Mouse (Mus musculus): ENCODE measurements around the gene Npb. TPM values are rescaled to one million over a fixed set of nuclear protein-coding genes. Genes with fewer than 3 reads are reported as not detected.
"Not testable (repeated sequence)": the region's sequence is repeated elsewhere in the genome, so short reads cannot be mapped to it uniquely, and the experiment has no call there.

Gene Npb
- polyA plus RNA-seq, 1 experiment from 2014 or later = 13.6 TPM

DNA sequence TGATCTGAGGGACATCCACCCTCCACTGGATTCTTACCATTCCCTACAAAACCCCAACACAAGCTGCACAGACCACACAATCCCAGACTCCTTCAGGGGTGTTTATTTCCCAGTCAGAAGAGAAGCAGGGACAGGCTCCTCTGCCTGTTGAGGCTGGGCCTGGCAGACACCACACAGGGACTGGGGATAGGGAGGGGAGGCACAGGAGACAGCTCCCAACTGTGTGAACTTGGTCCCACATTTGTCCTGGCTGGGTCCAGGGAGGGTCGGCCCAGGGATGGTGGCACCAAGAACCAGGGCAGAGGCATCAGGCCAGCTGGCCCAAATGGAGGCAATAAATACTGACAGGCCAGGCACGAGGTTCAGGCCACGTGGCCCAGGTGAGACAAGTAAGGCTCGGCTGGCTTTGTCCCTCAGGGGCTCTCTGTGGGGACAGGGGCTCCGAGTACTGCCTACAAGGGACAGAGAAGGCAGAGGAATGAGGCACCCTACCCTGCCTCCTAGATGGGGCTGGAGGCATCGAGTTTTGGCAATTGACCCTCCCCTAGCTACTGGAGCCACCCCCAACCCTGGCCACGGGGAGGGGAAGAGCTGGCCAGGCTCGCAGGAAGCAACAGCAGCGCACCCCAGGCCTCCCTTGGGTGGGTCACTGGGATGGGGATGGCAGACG, 30.1 kb upstream of the Npb start:
- Histone ChIP-seq H3K9me3 (replicated peaks; ENCODE audit: control insufficient read depth, low read length) (no peaks in the 10 kb centered on the region), H3K36me3 (ENCODE audit: control insufficient read depth, insufficient read depth) (peaks cover 22% of the 10 kb centered on the region), H3K4me3 (ENCODE audit: low read length) (no peak overlapping the region), H3K27me3 (ENCODE audit: control insufficient read depth, insufficient read depth, low read length) (no peaks in the 10 kb centered on the region), H3K4me2 (ENCODE audit: low read depth, low read length) (no peak overlapping the region), H3K9ac (ENCODE audit: low read length) (no peak overlapping the region), H3K4me1 (ENCODE audit: control insufficient read depth, insufficient read depth, low read length) (peaks cover 29% of the 10 kb centered on the region), H3K27ac (ENCODE audit: low read length) (no peak overlapping the region)
- 78% methylated on average over 10 of the region's 10 CpGs for WGBS
- ATAC-seq (replicated peaks; ENCODE audit: extremely low read depth, insufficient read depth, low FRiP score) = no peak

DNA sequence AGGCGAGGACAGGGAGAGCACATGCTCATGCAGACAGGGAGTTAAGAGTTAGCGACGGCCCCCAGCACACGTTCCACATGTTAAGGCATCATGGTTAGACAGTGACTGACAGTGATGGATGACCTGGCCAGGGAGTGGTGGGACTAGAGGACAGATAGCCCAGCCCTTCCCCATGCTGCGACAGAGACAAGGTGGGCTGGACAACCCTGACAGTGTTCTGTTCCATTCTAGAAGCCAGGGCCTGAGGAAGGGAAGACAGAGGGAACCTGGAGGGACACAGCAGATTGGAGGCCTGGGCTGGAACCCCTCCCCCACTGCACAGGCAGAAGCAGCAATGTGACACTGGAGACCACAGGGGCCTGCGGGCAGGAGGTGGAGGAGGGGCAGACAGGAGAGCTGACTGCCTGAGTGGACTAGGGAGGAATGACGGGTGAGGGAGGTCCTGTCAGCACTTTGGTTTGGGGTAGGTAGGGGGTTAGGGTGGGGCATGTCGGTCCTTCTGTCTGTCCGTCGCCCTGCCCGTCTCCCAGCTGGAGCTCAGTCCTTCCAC, 29.5 kb upstream of the Npb start:
- Histone ChIP-seq H3K4me3 (ENCODE audit: low read length) (no peak overlapping the region), H3K36me3 (ENCODE audit: control insufficient read depth, insufficient read depth) (peaks cover 23% of the 10 kb centered on the region), H3K27me3 (ENCODE audit: control insufficient read depth, insufficient read depth, low read length) (no peaks in the 10 kb centered on the region), H3K4me1 (ENCODE audit: control insufficient read depth, insufficient read depth, low read length) (peaks cover 29% of the 10 kb centered on the region), H3K9me3 (replicated peaks; ENCODE audit: control insufficient read depth, low read length) (peaks cover under 1% of the 10 kb centered on the region; the same call in 1 of the 2 replicates), H3K27ac (ENCODE audit: low read length) (no peak overlapping the region), H3K9ac (ENCODE audit: low read length) (no peak overlapping the region; the same call in 1 of the 2 replicates), H3K4me2 (ENCODE audit: low read depth, low read length) (no peak overlapping the region)
- whole genome bisulfite sequencing = 61% methylated on average over 11 of the region's 11 CpGs
- ATAC-seq (replicated peaks; ENCODE audit: extremely low read depth, insufficient read depth, low FRiP score) = no peak

- H3K9me3 ChIP-seq (replicated peaks; ENCODE audit: control insufficient read depth, low read length) = peaks cover 3% of the 10 kb centered on the region; the same call in 1 of the 2 replicates
- H3K4me2 ChIP-seq (ENCODE audit: low read depth, low read length) = peak overlapping the region; percentile 95
- peak overlapping the region; percentile 95 for H3K9ac ChIP-seq (ENCODE audit: low read length)
- 49% methylated on average over 15 of the region's 15 CpGs for WGBS
- peaks cover 29% of the 10 kb centered on the region for H3K36me3 ChIP-seq (ENCODE audit: control insufficient read depth, insufficient read depth)
- H3K4me1 ChIP-seq (ENCODE audit: control insufficient read depth, insufficient read depth, low read length) = peaks cover 24% of the 10 kb centered on the region
- no peaks in the 10 kb centered on the region for H3K27me3 ChIP-seq (ENCODE audit: control insufficient read depth, insufficient read depth, low read length)
- H3K27ac ChIP-seq (ENCODE audit: low read length) = peak overlapping the region; percentile 92
- ATAC-seq (replicated peaks; ENCODE audit: extremely low read depth, insufficient read depth, low FRiP score) = no peak
- peak overlapping the region; percentile 92 for H3K4me3 ChIP-seq (ENCODE audit: low read length)
Observed at GRCm38 (mm10) chr11:120579316-120580107, 28.8 kb upstream of the Npb start.

DNA sequence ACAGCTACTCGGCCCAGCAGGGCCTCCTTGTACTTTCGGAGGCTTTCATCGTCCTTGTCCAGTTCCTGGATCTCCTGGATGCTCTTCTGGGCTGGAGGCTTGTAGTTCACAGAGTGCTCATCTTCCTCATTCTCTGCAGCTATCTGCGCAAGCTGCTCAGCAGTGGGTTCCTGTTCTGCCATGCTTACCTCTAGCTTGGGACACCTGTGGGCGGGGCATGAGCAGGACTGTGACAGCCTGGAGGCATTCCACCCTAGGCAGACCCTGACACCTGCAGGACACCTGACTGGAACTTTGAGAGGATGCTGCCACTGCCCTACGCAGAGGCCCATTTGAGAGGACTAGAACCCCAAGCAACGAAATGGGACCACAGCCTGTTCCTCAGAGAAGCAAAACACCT, 28.1 kb upstream of the Npb start:
- ATAC-seq (replicated peaks; ENCODE audit: extremely low read depth, insufficient read depth, low FRiP score) = no peak
- peak overlapping the region; percentile 95 for H3K4me2 ChIP-seq (ENCODE audit: low read depth, low read length)
- peaks cover 31% of the 10 kb centered on the region for H3K36me3 ChIP-seq (ENCODE audit: control insufficient read depth, insufficient read depth)
- H3K9ac ChIP-seq (ENCODE audit: low read length) = peak overlapping the region; percentile 95
- peak overlapping the region; percentile 92 for H3K4me3 ChIP-seq (ENCODE audit: low read length)
- H3K9me3 ChIP-seq (replicated peaks; ENCODE audit: control insufficient read depth, low read length) = peaks cover 3% of the 10 kb centered on the region; the same call in 1 of the 2 replicates
- H3K27ac ChIP-seq (ENCODE audit: low read length) = peak overlapping the region; percentile 92
- WGBS = 47% methylated on average over 7 of the region's 7 CpGs
- no peaks in the 10 kb centered on the region for H3K27me3 ChIP-seq (ENCODE audit: control insufficient read depth, insufficient read depth, low read length)
- H3K4me1 ChIP-seq (ENCODE audit: control insufficient read depth, insufficient read depth, low read length) = peaks cover 20% of the 10 kb centered on the region

DNA sequence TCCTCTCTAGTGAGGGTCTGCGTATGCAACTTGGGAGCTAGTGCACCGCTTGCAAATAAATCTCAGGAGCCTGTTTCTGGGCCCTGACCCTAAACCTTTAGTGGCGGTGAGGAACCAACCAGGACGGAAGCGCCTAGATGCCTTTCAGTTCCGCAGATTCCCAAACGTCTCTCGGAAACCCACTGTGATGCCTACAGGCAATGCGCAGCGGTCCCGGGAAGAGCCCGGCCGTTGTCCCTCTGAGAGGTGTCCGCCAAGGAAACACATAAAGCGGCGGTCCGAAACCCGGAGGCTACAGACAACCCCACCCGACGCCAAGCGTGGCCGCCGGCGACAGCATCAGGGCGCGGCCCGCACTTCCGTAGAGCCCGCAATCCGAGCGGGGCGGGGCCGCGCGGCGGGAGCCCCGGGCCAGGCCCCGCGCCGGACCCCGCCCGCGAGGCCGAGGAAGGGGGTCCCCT, 27.4 kb upstream of the Npb start:
- Histone ChIP-seq H3K9me3 (replicated peaks; ENCODE audit: control insufficient read depth, low read length) (peaks cover 3% of the 10 kb centered on the region; the same call in 1 of the 2 replicates), H3K36me3 (ENCODE audit: control insufficient read depth, insufficient read depth) (peaks cover 36% of the 10 kb centered on the region), H3K4me1 (ENCODE audit: control insufficient read depth, insufficient read depth, low read length) (peaks cover 20% of the 10 kb centered on the region), H3K4me3 (ENCODE audit: low read length) (peak overlapping the region; percentile 92), H3K9ac (ENCODE audit: low read length) (peak overlapping the region; percentile 95), H3K4me2 (ENCODE audit: low read depth, low read length) (peak overlapping the region; percentile 95), H3K27me3 (ENCODE audit: control insufficient read depth, insufficient read depth, low read length) (no peaks in the 10 kb centered on the region), H3K27ac (ENCODE audit: low read length) (peak overlapping the region; percentile 92)
- ATAC-seq (replicated peaks; ENCODE audit: extremely low read depth, insufficient read depth, low FRiP score) = peak; percentile 42
- WGBS = 1% methylated on average over 43 of the region's 44 CpGs

DNA sequence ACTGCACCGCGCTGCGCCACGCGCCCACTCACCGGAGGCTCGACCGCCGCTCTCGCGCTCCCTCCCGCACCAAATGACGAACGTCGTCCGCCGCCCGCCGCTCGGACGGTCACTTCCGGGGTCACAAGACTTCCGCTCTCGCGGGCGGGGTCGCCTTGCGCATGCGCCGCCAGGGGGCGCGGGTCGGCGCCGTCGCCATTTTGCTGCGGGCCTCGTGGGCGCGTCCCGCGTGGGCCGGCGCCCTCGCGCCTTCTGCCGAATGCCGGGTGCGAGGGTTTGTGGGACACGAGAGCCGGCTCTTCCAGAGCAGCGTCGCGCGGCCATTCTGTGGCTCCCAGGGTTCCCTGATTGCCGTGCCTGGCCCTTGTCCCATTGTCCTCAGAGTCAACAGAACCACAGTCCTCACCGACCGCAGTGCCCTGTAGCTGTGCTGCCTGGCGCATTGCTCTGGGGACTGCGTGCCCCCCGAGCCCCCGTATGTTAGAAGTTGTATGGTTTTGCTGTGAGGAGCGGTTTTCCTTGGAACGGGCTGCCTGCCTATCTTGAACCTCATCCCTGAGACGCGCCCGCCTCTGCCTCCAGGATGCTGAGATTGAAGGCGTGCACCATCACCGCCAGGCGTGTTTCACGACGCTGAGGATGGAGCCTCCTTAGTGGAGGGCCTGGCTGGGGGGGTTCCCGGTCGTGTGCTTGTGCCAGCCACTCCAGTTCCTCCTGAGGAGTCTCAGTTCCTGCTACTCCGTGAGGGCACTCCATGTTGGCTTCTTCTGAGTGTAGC, 26.6 kb upstream of the Npb start, which contains the start of gene Arhgdia:
Arhgdia (minus strand) TSS at position 135 of the 778 bp plus-strand sequence.
- Histone ChIP-seq H3K27ac (ENCODE audit: low read length) (peak within 1 kb of the TSS; percentile 92), H3K4me2 (ENCODE audit: low read depth, low read length) (peak within 1 kb of the TSS; percentile 95), H3K4me1 (ENCODE audit: control insufficient read depth, insufficient read depth, low read length) (peaks cover 20% of the 10 kb centered on the region), H3K36me3 (ENCODE audit: control insufficient read depth, insufficient read depth) (peaks cover 42% of the 10 kb centered on the region), H3K9ac (ENCODE audit: low read length) (peak within 1 kb of the TSS; percentile 95), H3K4me3 (ENCODE audit: low read length) (peak within 1 kb of the TSS; percentile 92), H3K27me3 (ENCODE audit: control insufficient read depth, insufficient read depth, low read length) (no peaks in the 10 kb centered on the region), H3K9me3 (replicated peaks; ENCODE audit: control insufficient read depth, low read length) (peaks cover 3% of the 10 kb centered on the region; the same call in 1 of the 2 replicates)
- WGBS = 4% methylated on average over 74 of the region's 75 CpGs
- ATAC-seq (replicated peaks; ENCODE audit: extremely low read depth, insufficient read depth, low FRiP score) = peak; percentile 78

DNA sequence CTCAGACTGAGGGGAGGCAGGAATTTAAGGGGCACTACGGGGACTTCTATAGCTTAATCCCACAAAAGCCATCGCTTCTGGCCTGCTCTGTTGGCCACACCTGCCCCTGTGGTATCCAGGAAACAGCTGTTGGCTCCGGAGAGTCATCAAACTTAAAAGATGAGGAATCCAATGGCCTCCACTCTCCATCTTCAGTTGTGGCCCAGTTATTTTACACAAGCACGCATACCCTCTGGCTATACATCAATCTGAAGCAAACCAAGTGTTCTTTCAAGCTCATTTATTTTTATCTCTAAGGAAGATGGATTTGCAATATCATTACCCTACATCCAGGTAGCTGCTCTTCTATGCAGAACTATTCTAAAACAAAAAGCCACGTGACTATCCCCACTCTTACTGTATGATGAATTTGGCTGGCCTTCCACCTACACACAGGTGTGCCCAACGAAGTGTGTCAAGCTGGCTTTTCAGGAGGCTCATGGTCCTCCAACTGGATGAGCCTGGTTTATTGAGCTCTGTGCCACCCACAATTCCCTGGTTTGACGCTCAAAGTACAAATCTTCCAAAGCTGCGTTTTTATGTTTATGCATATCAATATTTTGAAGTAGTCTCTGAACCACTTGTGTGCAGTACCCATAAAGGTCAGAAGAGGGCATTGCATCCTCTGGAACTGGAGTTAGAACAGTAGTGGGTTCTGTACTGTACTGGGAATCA, 25.9 kb upstream of the Npb start:
- WGBS = 78% methylated on average over 8 of the region's 8 CpGs
- no peaks in the 10 kb centered on the region for H3K27me3 ChIP-seq (ENCODE audit: control insufficient read depth, insufficient read depth, low read length)
- peaks cover 46% of the 10 kb centered on the region for H3K36me3 ChIP-seq (ENCODE audit: control insufficient read depth, insufficient read depth)
- H3K4me1 ChIP-seq (ENCODE audit: control insufficient read depth, insufficient read depth, low read length) = peaks cover 20% of the 10 kb centered on the region
- no peak for ATAC-seq (replicated peaks; ENCODE audit: extremely low read depth, insufficient read depth, low FRiP score)
- peaks cover 3% of the 10 kb centered on the region; the same call in 1 of the 2 replicates for H3K9me3 ChIP-seq (replicated peaks; ENCODE audit: control insufficient read depth, low read length)
- peak overlapping the region; percentile 94 for H3K4me2 ChIP-seq (ENCODE audit: low read depth, low read length)
- peak overlapping the region; percentile 92 for H3K4me3 ChIP-seq (ENCODE audit: low read length)
- peak overlapping the region; percentile 95 for H3K9ac ChIP-seq (ENCODE audit: low read length)
- H3K27ac ChIP-seq (ENCODE audit: low read length) = peak overlapping the region; percentile 92

DNA sequence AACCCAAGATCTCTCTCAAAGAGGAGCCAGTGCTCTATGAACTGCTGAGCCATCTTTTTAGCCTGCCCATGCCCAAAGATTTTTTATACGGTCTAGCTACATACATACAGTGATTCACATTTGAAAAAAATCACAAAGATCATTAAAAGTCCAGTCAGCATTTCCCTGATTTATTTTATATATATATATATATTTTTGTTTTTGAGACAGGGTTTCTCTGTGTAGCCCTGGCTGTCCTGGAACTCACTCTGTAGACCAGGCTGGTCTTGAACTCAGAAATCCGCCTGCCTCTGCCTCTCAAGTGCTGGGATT, 25.3 kb upstream of the Npb start:
- ATAC-seq (replicated peaks; ENCODE audit: extremely low read depth, insufficient read depth, low FRiP score); H3K4me3 ChIP-seq (ENCODE audit: low read length); H3K27me3 ChIP-seq (ENCODE audit: control insufficient read depth, insufficient read depth, low read length); H3K9ac ChIP-seq (ENCODE audit: low read length); H3K9me3 ChIP-seq (replicated peaks; ENCODE audit: control insufficient read depth, low read length); H3K4me2 ChIP-seq (ENCODE audit: low read depth, low read length); H3K27ac ChIP-seq (ENCODE audit: low read length): not testable (repeated sequence)
- 93% methylated on average over 2 of the region's 2 CpGs for WGBS
- Histone ChIP-seq H3K4me1 (ENCODE audit: control insufficient read depth, insufficient read depth, low read length) (peaks cover 20% of the 10 kb centered on the region), H3K36me3 (ENCODE audit: control insufficient read depth, insufficient read depth) (peaks cover 44% of the 10 kb centered on the region)

Data from heart, embryonic 16.5 days (tissue).